Mouse (Mus musculus): ENCODE results near the gene Rdh7. TPM values are rescaled to one million over a fixed set of nuclear protein-coding genes. Genes with fewer than 3 reads are reported as not detected.
"Not testable (repeated sequence)": the region's sequence is repeated elsewhere in the genome, so short reads cannot be mapped to it uniquely, and the experiment has no call there.

Gene Rdh7
- polyA plus RNA-seq, 1 experiment, result not detected

- Histone ChIP-seq H3K27me3 (ENCODE audit: control insufficient read depth, insufficient read depth, low read length) (no peaks in the 10 kb centered on the region), H3K4me1 (ENCODE audit: control insufficient read depth, insufficient read depth, low read length) (no peaks in the 10 kb centered on the region), H3K27ac (ENCODE audit: insufficient read depth, low read length) (no peak overlapping the region), H3K4me3 (replicated peaks; ENCODE audit: insufficient read depth, low read depth, low read length) (no peak overlapping the region)
- 92% methylated on average over 8 of the region's 8 CpGs for WGBS
- TF ChIP-seq POLR2A (IDR thresholded peaks at IDR 0.05; ENCODE audit: borderline replicate concordance, insufficient read depth, low read length), result no peak
- no peak for TF ChIP-seq CTCF (IDR thresholded peaks at IDR 0.05; ENCODE audit: borderline replicate concordance, insufficient read depth, low read depth, low read length)
- DNase-seq, result no peak
These were observed 34.4 kb upstream of the Rdh7 start for GRCm38 (mm10) chr10:127923024-127923423.

GRCm38 (mm10) chr10:127922241-127922640, 33.6 kb upstream of the Rdh7 start:
- DNase-seq, result no peak
- Histone ChIP-seq H3K4me1 (ENCODE audit: control insufficient read depth, insufficient read depth, low read length) (no peaks in the 10 kb centered on the region), H3K27ac (ENCODE audit: insufficient read depth, low read length) (no peak overlapping the region), H3K4me3 (replicated peaks; ENCODE audit: insufficient read depth, low read depth, low read length) (no peak overlapping the region), H3K27me3 (ENCODE audit: control insufficient read depth, insufficient read depth, low read length) (no peaks in the 10 kb centered on the region)
- no peak for TF ChIP-seq POLR2A (IDR thresholded peaks at IDR 0.05; ENCODE audit: borderline replicate concordance, insufficient read depth, low read length)
- 97% methylated on average over 1 of the region's 1 CpGs for WGBS

GRCm38 (mm10) chr10:127917651-127918050, 29.0 kb upstream of the Rdh7 start:
- 91% methylated on average over 5 of the region's 5 CpGs for WGBS
- Histone ChIP-seq H3K4me1 (ENCODE audit: control insufficient read depth, insufficient read depth, low read length) (no peaks in the 10 kb centered on the region), H3K27me3 (ENCODE audit: control insufficient read depth, insufficient read depth, low read length) (no peaks in the 10 kb centered on the region), H3K27ac (ENCODE audit: insufficient read depth, low read length) (no peak overlapping the region), H3K4me3 (replicated peaks; ENCODE audit: insufficient read depth, low read depth, low read length) (no peak overlapping the region)
- DNase-seq, result no peak
- TF ChIP-seq CTCF (IDR thresholded peaks at IDR 0.05; ENCODE audit: borderline replicate concordance, insufficient read depth, low read depth, low read length) (no peak), POLR2A (IDR thresholded peaks at IDR 0.05; ENCODE audit: borderline replicate concordance, insufficient read depth, low read length) (no peak)

- H3K27me3 ChIP-seq (ENCODE audit: control insufficient read depth, insufficient read depth, low read length); H3K4me3 ChIP-seq (replicated peaks; ENCODE audit: insufficient read depth, low read depth, low read length); H3K27ac ChIP-seq (ENCODE audit: insufficient read depth, low read length); DNase-seq; H3K4me1 ChIP-seq (ENCODE audit: control insufficient read depth, insufficient read depth, low read length): not testable (repeated sequence)
- WGBS, result 88% methylated on average over 3 of the region's 3 CpGs
These were observed 28.6 kb upstream of the Rdh7 start for GRCm38 (mm10) chr10:127917183-127917582.

GRCm38 (mm10) chr10:127915578-127915977, 27.0 kb upstream of the Rdh7 start:
- TF ChIP-seq POLR2A (IDR thresholded peaks at IDR 0.05; ENCODE audit: borderline replicate concordance, insufficient read depth, low read length), result no peak
- TF ChIP-seq CTCF (IDR thresholded peaks at IDR 0.05; ENCODE audit: borderline replicate concordance, insufficient read depth, low read depth, low read length), result no peak
- Histone ChIP-seq H3K4me3 (replicated peaks; ENCODE audit: insufficient read depth, low read depth, low read length) (no peak overlapping the region), H3K4me1 (ENCODE audit: control insufficient read depth, insufficient read depth, low read length) (no peaks in the 10 kb centered on the region), H3K27ac (ENCODE audit: insufficient read depth, low read length) (no peak overlapping the region), H3K27me3 (ENCODE audit: control insufficient read depth, insufficient read depth, low read length) (no peaks in the 10 kb centered on the region)
- WGBS, result 94% methylated on average over 1 of the region's 1 CpGs
- DNase-seq, result no peak

DNA sequence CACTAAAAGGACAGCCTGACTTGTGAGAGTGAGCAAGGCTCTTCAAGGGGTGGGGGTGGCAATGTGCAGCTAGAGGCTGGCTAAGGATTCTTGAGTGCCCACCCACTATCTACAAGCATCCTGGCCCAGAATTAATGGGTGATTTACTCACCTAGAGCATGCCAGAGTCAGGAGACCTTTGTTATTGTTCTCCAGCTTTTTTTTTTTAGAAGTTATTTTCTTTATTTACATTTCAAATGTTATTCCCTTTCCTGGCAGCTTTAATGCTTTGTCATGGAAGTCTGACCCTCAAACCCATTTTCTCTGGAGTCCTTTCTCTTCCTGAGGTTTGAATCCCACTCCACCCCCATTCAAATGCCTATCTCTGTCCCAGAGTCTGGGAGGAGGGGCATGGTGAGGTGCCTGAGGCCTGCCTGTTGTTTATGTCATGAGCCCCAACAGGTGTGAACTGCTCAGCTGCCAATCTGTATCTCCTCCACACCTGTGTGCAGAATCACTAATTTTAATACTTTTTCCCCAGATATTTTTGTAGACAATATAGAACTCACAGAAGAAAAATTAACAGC, 18.9 kb upstream of the Rdh7 start:
- H3K4me1 ChIP-seq (ENCODE audit: control insufficient read depth, insufficient read depth, low read length), result peaks cover 3% of the 10 kb centered on the region; the same call in 1 of the 2 replicates
- no peaks in the 10 kb centered on the region for H3K27me3 ChIP-seq (ENCODE audit: control insufficient read depth, insufficient read depth, low read length)
- no peak for DNase-seq
- no peak for TF ChIP-seq CTCF (IDR thresholded peaks at IDR 0.05; ENCODE audit: borderline replicate concordance, insufficient read depth, low read depth, low read length)
- no peak overlapping the region for H3K27ac ChIP-seq (ENCODE audit: insufficient read depth, low read length)
- H3K4me3 ChIP-seq (replicated peaks; ENCODE audit: insufficient read depth, low read depth, low read length), result no peak overlapping the region

GRCm38 (mm10) chr10:127906138-127906537, 17.5 kb upstream of the Rdh7 start:
- no peak overlapping the region for H3K27ac ChIP-seq (ENCODE audit: insufficient read depth, low read length)
- WGBS, result 74% methylated on average over 2 of the region's 2 CpGs
- H3K4me3 ChIP-seq (replicated peaks; ENCODE audit: insufficient read depth, low read depth, low read length), result no peak overlapping the region
- H3K4me1 ChIP-seq (ENCODE audit: control insufficient read depth, insufficient read depth, low read length), result peaks cover 3% of the 10 kb centered on the region; the same call in 1 of the 2 replicates
- TF ChIP-seq CTCF (IDR thresholded peaks at IDR 0.05; ENCODE audit: borderline replicate concordance, insufficient read depth, low read depth, low read length) (no peak), POLR2A (IDR thresholded peaks at IDR 0.05; ENCODE audit: borderline replicate concordance, insufficient read depth, low read length) (no peak)
- DNase-seq, result no peak
- H3K27me3 ChIP-seq (ENCODE audit: control insufficient read depth, insufficient read depth, low read length), result no peaks in the 10 kb centered on the region

DNA sequence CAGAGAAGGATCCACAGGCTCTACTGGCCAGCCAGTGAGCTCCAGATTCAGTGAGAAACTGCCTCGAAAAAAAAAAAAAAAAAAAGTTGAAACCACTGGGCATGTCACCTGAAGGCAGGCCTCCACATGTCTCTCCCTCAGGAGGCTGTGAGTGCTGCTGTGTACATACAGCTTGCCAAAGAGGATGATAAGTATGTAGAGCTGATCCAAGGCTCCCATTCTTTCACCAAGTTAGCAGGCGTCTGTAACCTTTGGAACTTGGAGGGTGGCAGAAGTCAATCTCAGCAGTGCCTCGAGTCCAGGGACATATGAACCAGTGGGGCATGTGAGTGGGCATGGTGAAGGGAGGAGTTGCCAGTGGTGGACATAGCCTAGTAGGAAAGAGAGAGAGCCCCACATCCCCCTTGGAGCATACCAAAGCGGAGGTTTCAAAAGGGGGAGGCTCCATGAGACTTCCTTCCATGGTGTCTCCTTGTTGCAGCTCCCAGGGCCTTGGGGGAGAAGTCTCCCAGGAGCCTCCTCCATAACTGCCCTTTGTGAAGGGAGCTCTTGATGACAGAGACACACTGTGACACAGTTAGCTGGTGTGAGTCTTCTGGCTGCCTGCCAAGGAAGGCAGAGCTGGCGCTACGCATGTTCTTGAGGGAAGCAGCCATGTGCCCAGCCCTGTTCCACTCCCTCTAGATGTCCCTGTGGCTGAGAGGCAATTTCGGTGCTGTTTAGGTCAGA, 16.3 kb upstream of the Rdh7 start:
- TF ChIP-seq CTCF (IDR thresholded peaks at IDR 0.05; ENCODE audit: borderline replicate concordance, insufficient read depth, low read depth, low read length), result no peak
- TF ChIP-seq POLR2A (IDR thresholded peaks at IDR 0.05; ENCODE audit: borderline replicate concordance, insufficient read depth, low read length), result no peak
- Histone ChIP-seq H3K27me3 (ENCODE audit: control insufficient read depth, insufficient read depth, low read length) (no peaks in the 10 kb centered on the region), H3K4me3 (replicated peaks; ENCODE audit: insufficient read depth, low read depth, low read length) (no peak overlapping the region), H3K4me1 (ENCODE audit: control insufficient read depth, insufficient read depth, low read length) (peaks cover 3% of the 10 kb centered on the region; the same call in 1 of the 2 replicates), H3K27ac (ENCODE audit: insufficient read depth, low read length) (no peak overlapping the region)
- peak in 1 of 2 experiments; percentile 8 for DNase-seq
- 37% methylated on average over 7 of the region's 7 CpGs for WGBS

All from cerebellum, adult 2 months (tissue).